Mouse (Mus musculus) spleen, postnatal 0 days (tissue): ENCODE data around the gene Mga. TPM values are rescaled to one million over a fixed set of nuclear protein-coding genes. Genes with fewer than 3 reads are reported as not detected.

Experiments used
- polyA plus RNA-seq: library from polyadenylated mRNA; unstranded; fragments of >200 nt; fragmentation: Nextera tagmentation; extraction: Ambion mirVana; gene quantifications from 2 replicates; pipeline ENCODE4 v1.2.1, GENCODE M21; 2015

Mga gene
- 11.9 and 13.2 TPM in 2 replicates for polyA plus RNA-seq

GRCm38 (mm10) chr2:119897090-119897732 lies at the start of gene Mga:
Gene Mga (plus strand): TSS chr2:119897228.

DNA sequence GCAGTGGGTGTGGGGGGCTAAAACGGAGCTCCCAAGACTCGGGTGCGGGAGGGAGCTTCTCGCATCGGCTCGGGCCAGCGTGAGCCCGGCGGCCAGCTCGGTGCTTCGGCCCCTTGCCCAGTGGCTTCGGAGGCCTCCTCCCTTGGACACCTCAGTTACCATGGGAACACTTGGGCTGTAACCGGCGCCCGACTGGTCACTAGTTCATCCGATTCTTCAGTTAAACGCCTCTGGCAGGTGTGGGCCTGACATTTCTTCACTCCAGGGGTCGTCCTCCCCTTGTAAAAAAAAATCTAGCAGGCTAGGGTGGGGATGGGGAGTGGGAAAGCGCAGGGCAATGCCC lies 75.5 kb downstream of the Mga start, which contains the start of gene Mapkbp1:
TSS of gene Mapkbp1 (plus strand) at position 163 of the 343 bp plus-strand sequence.

Other genes starting within 250 kb of the Mga start
- gene Ndufaf1, start 234.4 kb upstream of the Mga start, polyA plus RNA-seq, result 30.7 and 33.1 TPM in 2 replicates
- 38.5 and 40.6 TPM in 2 replicates for gene Rtf1, start 222.2 kb upstream of the Mga start, polyA plus RNA-seq
- 0.13 and 0.18 TPM in 2 replicates for gene Itpka, start 154.9 kb upstream of the Mga start, polyA plus RNA-seq
- gene Ltk, start 136.8 kb upstream of the Mga start, polyA plus RNA-seq, result 0.11 TPM in 1 of 2 replicates, not detected in the other
- gene Rpap1, start 109.7 kb upstream of the Mga start, polyA plus RNA-seq, result 8.4 and 11.4 TPM in 2 replicates
- 3.5 and 4.8 TPM in 2 replicates for gene Tyro3, start 99.5 kb upstream of the Mga start, polyA plus RNA-seq
- 0.69 and 0.73 TPM in 2 replicates for gene Mapkbp1, start 75.5 kb downstream of the Mga start, polyA plus RNA-seq
- gene Jmjd7, start 130.3 kb downstream of the Mga start, polyA plus RNA-seq, result 10.8 and 11.7 TPM in 2 replicates
- 0.29 and 0.42 TPM in 2 replicates for gene Gm28042, start 130.3 kb downstream of the Mga start, polyA plus RNA-seq
- gene Pla2g4b, start 136.2 kb downstream of the Mga start, polyA plus RNA-seq, result 0.04 and 0.44 TPM in 2 replicates